Mouse (Mus musculus) layer of hippocampus, adult 6 months (tissue): Measurements from ENCODE around the gene Tst. TPM values are rescaled to one million over a fixed set of nuclear protein-coding genes. Genes with fewer than 3 reads are reported as not detected.

ENCODE experiments used
- long read RNA-seq, 2 experiments: library from polyadenylated mRNA; unstranded; transcript quantifications; one replicate each; pipeline ENCODE4 v2.0.0; 2019 to 2020
- polyA plus RNA-seq: library from polyadenylated mRNA; unstranded; fragments of <200 nt; fragmentation: Nextera tagmentation; gene quantifications from 2 replicates; pipeline ENCODE4 v1.2.3, GENCODE M21; 2021

The Tst gene
- 107 and 112 TPM in 2 replicates for polyA plus RNA-seq
- long read RNA-seq, experiment 1, transcript Tst-201 (2 exons, 1,144 nt), result major isoform, 120 of 124 reads
- long read RNA-seq, experiment 1, partial matches to known transcripts, result 1 of 124 reads
- long read RNA-seq, experiment 1, other reads (novel, unspliced or antisense), result 3 of 124 reads
- long read RNA-seq, experiment 2, transcript Tst-201 (2 exons, 1,144 nt), result major isoform, 81 of 83 reads
- long read RNA-seq, experiment 2, partial matches to known transcripts, result 0 of 83 reads
- long read RNA-seq, experiment 2, other reads (novel, unspliced or antisense), result 1 of 83 reads

DNA sequence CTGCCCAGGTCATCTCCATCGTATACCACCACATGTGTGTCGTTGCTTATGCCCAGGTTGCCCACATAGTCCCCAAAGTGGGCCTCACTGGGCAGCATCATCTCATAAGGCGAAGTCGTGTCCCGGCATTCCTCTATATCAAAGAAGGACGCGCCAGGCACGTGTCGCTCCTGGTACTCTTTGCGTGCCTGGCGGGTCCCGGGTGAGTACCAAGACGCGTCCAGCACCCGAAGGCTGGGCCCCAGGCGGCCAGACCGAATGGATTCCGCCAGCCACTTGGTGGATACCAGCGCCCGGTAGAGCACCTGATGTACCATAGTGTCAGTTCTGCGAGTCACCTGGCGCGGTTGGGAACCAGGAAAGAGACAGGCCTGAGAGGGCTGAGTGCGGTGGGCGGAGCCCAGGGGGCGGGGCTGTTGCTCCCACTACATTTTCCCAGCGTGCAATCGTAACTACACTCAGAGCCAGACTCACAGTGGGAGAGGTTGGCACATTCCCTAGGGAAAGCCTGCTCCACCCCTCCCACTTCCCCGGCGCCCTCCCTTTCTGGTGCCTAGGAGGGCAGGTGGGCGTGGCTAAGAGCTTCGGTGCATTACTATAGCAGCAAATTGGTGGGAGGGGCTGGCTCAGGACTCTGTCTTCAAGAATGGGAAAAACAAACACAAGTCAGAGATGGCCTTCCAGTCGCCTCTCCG lies at the start of gene Tst:
Gene Tst, minus strand, starts transcription at position 391 of the 695 bp plus-strand sequence.

DNA sequence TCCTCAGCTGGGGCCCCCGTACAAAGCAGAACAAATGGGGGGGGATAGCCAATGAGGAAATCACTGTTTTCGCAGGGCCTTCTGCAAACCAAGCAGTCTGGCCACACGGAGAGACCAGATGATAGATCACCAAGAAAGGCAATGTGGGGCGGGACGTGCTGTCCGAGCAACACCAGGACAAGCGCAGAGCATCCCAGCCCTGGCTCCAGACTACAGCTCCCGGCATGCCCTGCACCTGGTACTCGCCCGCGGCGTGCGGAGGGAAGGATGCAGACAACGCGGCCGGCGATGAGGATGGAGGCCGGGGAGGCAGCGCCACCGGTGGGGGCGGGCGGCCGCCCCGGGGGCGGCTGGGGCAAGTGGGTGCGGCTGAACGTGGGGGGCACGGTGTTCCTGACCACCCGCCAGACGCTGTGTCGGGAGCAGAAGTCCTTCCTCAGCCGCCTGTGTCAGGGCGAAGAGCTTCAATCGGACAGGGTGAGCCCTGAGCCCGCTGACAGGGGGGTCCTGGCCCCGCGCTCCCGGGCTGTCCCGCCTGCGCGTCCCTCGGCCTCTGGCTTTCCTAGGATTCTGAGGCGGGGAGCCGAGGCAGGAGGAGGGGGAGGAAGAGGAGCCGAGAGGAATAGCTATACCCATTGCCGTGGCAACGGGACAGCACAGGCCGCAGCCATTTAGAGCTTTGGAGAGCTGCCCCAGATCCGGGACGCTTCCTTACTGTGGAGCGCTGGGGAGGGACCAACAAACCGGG lies 22.9 kb upstream of the Tst start, which contains the start of gene Kctd17:
Gene Kctd17, plus strand, starts transcription at position 174 of the 748 bp plus-strand sequence.

DNA sequence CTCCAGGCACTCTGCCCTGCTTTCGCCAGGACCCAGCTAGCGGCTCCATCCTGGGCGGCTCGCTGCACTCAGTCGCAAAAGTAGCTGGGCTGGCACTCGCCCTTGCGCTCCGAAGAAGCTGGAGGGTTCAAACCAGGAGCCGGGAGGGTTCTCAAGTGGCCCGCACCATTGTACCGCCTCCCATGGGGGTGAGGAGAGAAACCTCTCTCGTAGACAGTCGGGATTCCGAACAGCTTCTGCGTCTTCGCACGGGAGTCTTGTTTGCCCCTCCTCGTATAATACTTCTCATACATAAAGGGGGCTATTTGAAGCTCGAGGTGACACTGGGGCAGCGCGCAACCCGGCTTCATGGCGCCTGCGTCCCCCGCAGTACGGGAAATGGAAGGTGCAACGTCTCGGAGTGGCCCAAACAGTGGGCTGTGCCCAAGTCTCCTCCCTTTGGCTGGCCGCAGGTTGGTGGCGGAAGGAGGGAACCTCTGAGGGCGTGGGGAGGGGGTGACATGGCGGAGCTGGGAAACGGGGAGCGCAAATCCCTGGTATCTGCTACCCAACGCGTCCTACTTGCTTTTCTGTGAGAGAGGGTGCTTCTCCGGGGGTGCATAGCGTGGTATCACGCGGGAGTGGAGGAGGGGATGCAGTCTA lies 707 bp upstream of the Tst start, which contains the start of gene Mpst:
Gene Mpst, plus strand, starts transcription at position 124 of the 642 bp plus-strand sequence.

DNA sequence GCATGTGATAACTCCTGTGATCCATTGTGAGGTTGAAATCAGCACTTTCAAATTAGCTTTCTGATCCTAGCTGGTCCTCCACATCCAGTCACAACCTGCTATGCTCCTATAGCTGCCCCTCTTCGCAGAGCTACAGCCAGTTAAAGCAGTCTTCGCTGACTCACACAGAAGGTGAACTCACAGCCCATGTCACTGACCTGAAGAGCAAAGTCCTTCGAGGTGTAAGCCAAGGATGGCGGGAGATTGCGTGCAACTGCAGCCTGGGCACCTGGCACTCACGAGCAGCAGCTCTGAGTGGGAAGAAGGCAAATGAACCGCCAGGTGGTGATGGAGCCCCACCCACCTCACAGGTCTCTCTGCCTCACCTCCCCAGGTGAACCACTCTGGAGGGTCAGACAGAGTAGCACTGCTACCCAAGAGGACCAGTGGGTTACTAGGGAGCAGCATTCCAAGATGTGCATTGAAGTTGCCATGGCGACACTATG lies 10.2 kb downstream of the Tst start, which contains the start of gene Tex33:
Gene Tex33, minus strand, starts transcription at position 435 of the 485 bp plus-strand sequence.

Other genes with a start within 250 kb of the Tst start
- 40.1 and 43.6 TPM in 2 replicates for gene Ift27, start 231.8 kb downstream of the Tst start, polyA plus RNA-seq
- gene Pvalb, start 199.5 kb downstream of the Tst start, polyA plus RNA-seq, result 50.9 and 51.1 TPM in 2 replicates
- gene Ncf4, start 161.1 kb downstream of the Tst start, polyA plus RNA-seq, result 1.5 and 2.1 TPM in 2 replicates
- 0.72 and 0.95 TPM in 2 replicates for gene Csf2rb2, start 100.2 kb downstream of the Tst start, polyA plus RNA-seq
- 0.46 and 0.55 TPM in 2 replicates for gene Csf2rb, start 80.2 kb downstream of the Tst start, polyA plus RNA-seq
- not detected in 2 replicates for gene Tex33, start 10.0 kb downstream of the Tst start, polyA plus RNA-seq
- 3.4 and 5.7 TPM in 2 replicates for gene Mpst, start 509 bp upstream of the Tst start, polyA plus RNA-seq
- gene Kctd17, start 22.7 kb upstream of the Tst start, polyA plus RNA-seq, result 23.6 and 26.1 TPM in 2 replicates
- gene Tmprss6, start 62.7 kb upstream of the Tst start, polyA plus RNA-seq, result 0.67 and 0.83 TPM in 2 replicates
- 0.04 and 0.11 TPM in 2 replicates for gene Il2rb, start 89.4 kb upstream of the Tst start, polyA plus RNA-seq
- 0.24 and 0.38 TPM in 2 replicates for gene C1qtnf6, start 125.5 kb upstream of the Tst start, polyA plus RNA-seq
- gene Sstr3, start 138.8 kb upstream of the Tst start, polyA plus RNA-seq, result 5.2 and 5.3 TPM in 2 replicates
- 9.5 and 12.2 TPM in 2 replicates for gene Rac2, start 166.9 kb upstream of the Tst start, polyA plus RNA-seq
- gene Cyth4, start 191.1 kb upstream of the Tst start, polyA plus RNA-seq, result 4.9 and 6.6 TPM in 2 replicates